Mouse (Mus musculus) ES-Bruce4 (cell line): ENCODE results near the gene Tmed6.

Experiments used
- CTCF ChIP-seq: IDR thresholded peaks from one replicate; pipeline ENCODE4 v1.8.1; 2011; ENCODE audit warnings: low read depth, low read length
- EP300 ChIP-seq: IDR thresholded peaks from 2 replicates; pipeline ENCODE4 v1.6.1; 2011; ENCODE audit warnings: low read depth, low read length; ENCODE audit not compliant: insufficient read depth

DNA sequence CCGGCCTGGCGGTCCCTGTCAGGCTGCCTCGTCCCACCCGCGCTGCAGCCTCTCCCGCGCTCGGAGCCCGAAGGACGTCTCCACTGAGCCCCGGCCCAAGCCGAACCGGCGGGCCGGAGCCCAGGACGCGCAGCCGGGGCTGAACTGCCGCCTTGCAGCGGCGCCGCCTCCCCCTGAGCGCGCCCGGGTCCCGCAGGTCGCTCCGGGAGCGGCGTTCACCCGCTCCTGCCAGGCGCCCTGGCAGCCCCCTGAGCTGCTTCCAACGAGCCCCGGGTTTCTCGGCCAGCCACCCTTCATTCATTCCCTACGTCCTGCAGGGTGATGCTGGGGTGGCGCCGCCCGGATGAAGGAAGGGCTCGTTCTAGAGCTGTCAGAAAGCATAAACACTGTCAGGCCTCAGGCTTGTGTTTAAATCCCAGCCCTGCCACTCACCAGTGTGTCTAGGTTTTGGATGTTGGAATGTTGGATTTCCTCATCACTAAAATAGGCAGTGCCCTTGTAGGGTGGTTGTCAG lies 33.8 kb downstream of the Tmed6 start:
- no peak for TF ChIP-seq EP300
- no peak for TF ChIP-seq CTCF
